Mouse (Mus musculus): ENCODE measurements around the gene Clip2. TPM values are rescaled to one million over a fixed set of nuclear protein-coding genes. Genes with fewer than 3 reads are reported as not detected.

Clip2 gene
- polyA plus RNA-seq (2015; fragmentation: Nextera tagmentation; extraction: Ambion mirVana): 16.7 and 17.1 TPM in 2 replicates

- WGBS: 1% methylated on average over 56 of the region's 61 CpGs
- Histone ChIP-seq H3K4me1 (ENCODE audit: control insufficient read depth, insufficient read depth, low read length) (peaks cover 53% of the 10 kb centered on the region), H3K4me3 (ENCODE audit: low read depth, low read length) (peak within 1 kb of the TSS; percentile 97), H3K9me3 (replicated peaks; ENCODE audit: control insufficient read depth, low read length, poor library complexity, severe bottlenecking) (no peaks in the 10 kb centered on the region), H3K4me2 (ENCODE audit: low read length) (peak within 1 kb of the TSS; percentile 86), H3K27me3 (ENCODE audit: control insufficient read depth, insufficient read depth, low read depth, low read length) (no peaks in the 10 kb centered on the region), H3K9ac (ENCODE audit: low read depth, low read length) (peak within 1 kb of the TSS; percentile 99), H3K36me3 (ENCODE audit: control insufficient read depth, insufficient read depth, low read length) (no peaks in the 10 kb centered on the region), H3K27ac (ENCODE audit: low read length) (peak within 1 kb of the TSS; percentile 99)
- peak; percentile 91 for ATAC-seq
Observed at GRCm38 (mm10) chr5:134552110-134552972, at the start of gene Clip2. Gene Clip2 (minus strand): TSS chr5:134552434.

- WGBS: 82% methylated on average over 10 of the region's 10 CpGs
- no peak for ATAC-seq
- Histone ChIP-seq H3K9me3 (replicated peaks; ENCODE audit: control insufficient read depth, low read length, poor library complexity, severe bottlenecking) (no peaks in the 10 kb centered on the region), H3K9ac (ENCODE audit: low read depth, low read length) (no peak overlapping the region), H3K36me3 (ENCODE audit: control insufficient read depth, insufficient read depth, low read length) (peaks cover 34% of the 10 kb centered on the region), H3K27me3 (ENCODE audit: control insufficient read depth, insufficient read depth, low read depth, low read length) (no peaks in the 10 kb centered on the region), H3K4me1 (ENCODE audit: control insufficient read depth, insufficient read depth, low read length) (no peaks in the 10 kb centered on the region), H3K4me3 (ENCODE audit: low read depth, low read length) (no peak overlapping the region), H3K27ac (ENCODE audit: low read length) (no peak overlapping the region), H3K4me2 (ENCODE audit: low read length) (no peak overlapping the region)
Observed at GRCm38 (mm10) chr5:134597711-134598110, 45.5 kb upstream of the Clip2 start.

DNA sequence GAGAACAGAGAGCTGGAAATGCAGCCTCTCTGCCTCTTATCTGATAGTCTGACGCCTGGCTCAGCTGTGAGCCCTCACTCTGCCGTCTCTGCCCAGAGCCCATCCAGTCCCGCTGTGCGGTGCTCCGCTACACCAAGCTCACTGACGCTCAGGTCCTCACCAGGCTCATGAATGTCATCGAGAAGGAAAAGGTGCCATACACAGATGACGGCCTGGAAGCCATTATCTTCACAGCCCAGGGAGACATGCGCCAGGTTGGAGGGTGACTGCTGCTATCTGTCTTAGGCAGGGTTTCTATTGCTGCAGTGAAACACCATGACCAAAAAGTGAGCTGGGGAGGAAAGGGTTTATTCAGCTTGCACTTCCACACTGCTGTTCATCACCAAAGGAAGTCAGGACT, 40.9 kb upstream of the Clip2 start:
- peaks cover 39% of the 10 kb centered on the region for H3K36me3 ChIP-seq (ENCODE audit: control insufficient read depth, insufficient read depth, low read length)
- no peak for ATAC-seq
- no peak overlapping the region for H3K9ac ChIP-seq (ENCODE audit: low read depth, low read length)
- no peak overlapping the region for H3K4me2 ChIP-seq (ENCODE audit: low read length)
- no peaks in the 10 kb centered on the region for H3K9me3 ChIP-seq (replicated peaks; ENCODE audit: control insufficient read depth, low read length, poor library complexity, severe bottlenecking)
- WGBS: 88% methylated on average over 9 of the region's 9 CpGs
- H3K4me1 ChIP-seq (ENCODE audit: control insufficient read depth, insufficient read depth, low read length): no peaks in the 10 kb centered on the region
- H3K27ac ChIP-seq (ENCODE audit: low read length): no peak overlapping the region
- H3K27me3 ChIP-seq (ENCODE audit: control insufficient read depth, insufficient read depth, low read depth, low read length): no peaks in the 10 kb centered on the region
- H3K4me3 ChIP-seq (ENCODE audit: low read depth, low read length): no peak overlapping the region

DNA sequence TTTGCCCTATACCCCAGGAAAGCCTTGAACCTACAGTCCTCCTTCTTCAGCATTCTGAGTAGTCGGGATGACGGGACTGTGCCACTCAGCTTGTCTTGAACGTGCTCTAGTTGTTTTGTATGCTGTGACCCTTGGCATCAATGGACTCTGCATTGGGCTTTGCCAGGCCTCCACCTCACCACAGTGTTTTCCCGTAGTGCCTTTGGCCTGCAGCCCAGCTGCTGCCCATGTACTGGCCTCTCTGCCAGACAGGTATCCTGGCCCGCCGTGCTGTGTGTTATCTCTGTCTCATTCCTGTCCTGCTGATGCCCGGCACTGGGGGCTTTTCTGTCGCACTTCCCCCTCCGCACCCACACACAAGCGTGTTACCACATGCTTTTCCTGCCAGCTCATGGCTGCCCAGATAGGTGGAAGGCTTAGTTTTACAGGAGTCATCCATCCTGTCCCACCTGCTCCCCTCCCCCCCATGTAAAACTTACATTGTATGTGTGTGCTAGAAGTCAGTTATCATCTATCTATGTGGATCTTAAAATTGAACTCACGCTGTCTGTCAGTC, 39.9 kb upstream of the Clip2 start:
- WGBS: 91% methylated on average over 11 of the region's 11 CpGs
- Histone ChIP-seq H3K9me3 (replicated peaks; ENCODE audit: control insufficient read depth, low read length, poor library complexity, severe bottlenecking) (no peaks in the 10 kb centered on the region), H3K27me3 (ENCODE audit: control insufficient read depth, insufficient read depth, low read depth, low read length) (no peaks in the 10 kb centered on the region), H3K4me1 (ENCODE audit: control insufficient read depth, insufficient read depth, low read length) (no peaks in the 10 kb centered on the region), H3K4me3 (ENCODE audit: low read depth, low read length) (no peak overlapping the region), H3K36me3 (ENCODE audit: control insufficient read depth, insufficient read depth, low read length) (peaks cover 32% of the 10 kb centered on the region; the same call in 1 of the 2 replicates), H3K4me2 (ENCODE audit: low read length) (no peak overlapping the region), H3K27ac (ENCODE audit: low read length) (no peak overlapping the region), H3K9ac (ENCODE audit: low read depth, low read length) (no peak overlapping the region)
- no peak for ATAC-seq

DNA sequence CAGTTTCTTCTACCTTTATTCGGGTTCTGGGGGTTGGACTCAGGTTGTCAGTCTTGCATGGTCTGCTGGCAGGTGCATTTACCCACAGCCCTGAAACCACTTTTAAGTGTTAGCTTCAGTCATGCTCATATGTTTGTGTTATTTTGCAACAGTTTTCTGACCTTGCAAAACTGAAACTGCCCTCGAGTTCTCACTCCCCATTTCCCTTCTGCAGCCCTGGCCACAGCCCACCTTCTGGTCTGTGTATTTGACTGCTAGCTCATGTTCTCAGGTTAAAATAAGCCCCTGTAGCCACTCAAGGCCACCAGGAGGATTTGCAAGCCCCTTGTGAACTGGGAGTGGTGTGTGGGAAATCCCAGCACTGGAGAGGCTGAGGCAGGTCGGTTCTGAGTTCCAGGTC, 37.7 kb upstream of the Clip2 start:
- no peak overlapping the region for H3K4me2 ChIP-seq (ENCODE audit: low read length)
- H3K27ac ChIP-seq (ENCODE audit: low read length): no peak overlapping the region
- H3K9ac ChIP-seq (ENCODE audit: low read depth, low read length): no peak overlapping the region
- ATAC-seq: no peak
- WGBS: 88% methylated on average over 3 of the region's 3 CpGs
- H3K4me3 ChIP-seq (ENCODE audit: low read depth, low read length): no peak overlapping the region
- H3K4me1 ChIP-seq (ENCODE audit: control insufficient read depth, insufficient read depth, low read length): no peaks in the 10 kb centered on the region
- H3K36me3 ChIP-seq (ENCODE audit: control insufficient read depth, insufficient read depth, low read length): peaks cover 20% of the 10 kb centered on the region; the same call in 1 of the 2 replicates
- H3K27me3 ChIP-seq (ENCODE audit: control insufficient read depth, insufficient read depth, low read depth, low read length): no peaks in the 10 kb centered on the region
- no peaks in the 10 kb centered on the region for H3K9me3 ChIP-seq (replicated peaks; ENCODE audit: control insufficient read depth, low read length, poor library complexity, severe bottlenecking)

DNA sequence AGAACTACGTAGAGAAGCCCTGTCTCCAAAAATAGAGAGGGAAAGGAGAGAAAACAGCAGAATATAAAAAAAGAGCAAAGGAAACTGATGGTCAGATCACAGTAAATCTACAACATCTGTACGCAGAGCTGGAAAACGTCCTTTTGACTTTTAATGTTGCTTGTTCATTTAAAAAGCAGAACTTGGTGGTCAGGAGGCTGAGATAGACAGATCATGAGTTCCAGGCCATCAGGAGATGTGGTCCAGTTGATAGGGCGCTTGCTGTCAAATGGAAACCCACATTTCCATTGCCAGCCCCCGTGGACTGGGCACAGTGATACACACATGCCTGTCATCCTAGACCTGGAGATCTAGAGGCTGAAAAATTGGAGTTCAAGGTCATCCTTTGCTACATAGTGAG, 32.6 kb upstream of the Clip2 start:
- no peaks in the 10 kb centered on the region for H3K36me3 ChIP-seq (ENCODE audit: control insufficient read depth, insufficient read depth, low read length)
- no peaks in the 10 kb centered on the region for H3K27me3 ChIP-seq (ENCODE audit: control insufficient read depth, insufficient read depth, low read depth, low read length)
- H3K9me3 ChIP-seq (replicated peaks; ENCODE audit: control insufficient read depth, low read length, poor library complexity, severe bottlenecking): no peaks in the 10 kb centered on the region
- WGBS: 93% methylated on average over 5 of the region's 5 CpGs
- no peak overlapping the region for H3K4me2 ChIP-seq (ENCODE audit: low read length)
- no peak overlapping the region for H3K27ac ChIP-seq (ENCODE audit: low read length)
- H3K9ac ChIP-seq (ENCODE audit: low read depth, low read length): no peak overlapping the region
- no peak for ATAC-seq
- H3K4me1 ChIP-seq (ENCODE audit: control insufficient read depth, insufficient read depth, low read length): peaks cover 11% of the 10 kb centered on the region
- H3K4me3 ChIP-seq (ENCODE audit: low read depth, low read length): no peak overlapping the region

DNA sequence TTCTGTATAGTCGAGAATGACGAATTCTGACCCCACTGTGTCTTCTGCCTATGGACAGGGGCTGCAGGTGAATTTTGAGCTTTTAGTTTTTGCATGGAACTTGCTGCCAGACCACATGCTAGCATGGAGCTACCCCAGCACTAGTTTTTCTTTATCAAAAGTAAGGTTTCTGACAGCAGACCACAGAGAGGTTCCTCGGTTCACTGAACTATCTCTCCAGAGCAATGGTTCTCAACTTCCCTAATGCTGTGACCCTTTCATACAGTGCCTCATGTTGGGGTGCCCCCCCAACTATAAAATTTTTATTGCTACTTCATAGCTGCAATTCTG, 31.6 kb upstream of the Clip2 start:
- Histone ChIP-seq H3K27ac (ENCODE audit: low read length) (no peak overlapping the region), H3K27me3 (ENCODE audit: control insufficient read depth, insufficient read depth, low read depth, low read length) (no peaks in the 10 kb centered on the region), H3K9me3 (replicated peaks; ENCODE audit: control insufficient read depth, low read length, poor library complexity, severe bottlenecking) (no peaks in the 10 kb centered on the region), H3K4me2 (ENCODE audit: low read length) (no peak overlapping the region), H3K4me1 (ENCODE audit: control insufficient read depth, insufficient read depth, low read length) (peaks cover 11% of the 10 kb centered on the region), H3K9ac (ENCODE audit: low read depth, low read length) (no peak overlapping the region), H3K36me3 (ENCODE audit: control insufficient read depth, insufficient read depth, low read length) (no peaks in the 10 kb centered on the region), H3K4me3 (ENCODE audit: low read depth, low read length) (no peak overlapping the region)
- ATAC-seq: no peak
- 84% methylated on average over 3 of the region's 3 CpGs for WGBS

- Histone ChIP-seq H3K36me3 (ENCODE audit: control insufficient read depth, insufficient read depth, low read length) (no peaks in the 10 kb centered on the region), H3K4me3 (ENCODE audit: low read depth, low read length) (peak overlapping the region; percentile 93), H3K27me3 (ENCODE audit: control insufficient read depth, insufficient read depth, low read depth, low read length) (no peaks in the 10 kb centered on the region), H3K4me2 (ENCODE audit: low read length) (peak overlapping the region; percentile 86), H3K9me3 (replicated peaks; ENCODE audit: control insufficient read depth, low read length, poor library complexity, severe bottlenecking) (no peaks in the 10 kb centered on the region), H3K27ac (ENCODE audit: low read length) (no peak overlapping the region), H3K9ac (ENCODE audit: low read depth, low read length) (peak overlapping the region; percentile 91), H3K4me1 (ENCODE audit: control insufficient read depth, insufficient read depth, low read length) (peaks cover 11% of the 10 kb centered on the region)
- 31% methylated on average over 15 of the region's 15 CpGs for WGBS
- no peak for ATAC-seq
Observed at GRCm38 (mm10) chr5:134583006-134583883, 31.0 kb upstream of the Clip2 start.

Data from midbrain, embryonic 16.5 days (tissue).